Mouse (Mus musculus) left cerebral cortex, postnatal 10 days (tissue): ENCODE data around the gene Acot7. TPM values are rescaled to one million over a fixed set of nuclear protein-coding genes. Genes with fewer than 3 reads are reported as not detected.

Experiments
- DNase-seq, 2 experiments: peaks; one replicate each; pipeline ENCODE4 v3.0.0; 2021 to 2022; ENCODE audit warnings: low spot score in 2 of 2, mixed read lengths in 1 of 2; ENCODE audit errors: extremely low spot score in 1 of 2
- intact Hi-C: fragments of 180-260 bp; cut with DNase I; formaldehyde crosslinking; loops from one replicate; pipeline ENCODE4 v1.15.1; 2025
- total RNA-seq, 2 experiments: library from RNA; stranded (reverse); gene quantifications; 2 replicates each; pipeline ENCODE4 v1.2.3; 2021

Gene Acot7
- total RNA-seq, 2 experiments from 2014 or later = 415 to 420 TPM

GRCm38 (mm10) chr4:152190701-152191100 lies 12.8 kb downstream of the Acot7 start:
- DNase-seq = no peak
- intact Hi-C loops = no loop called here

- DNase-seq = no peak
- intact Hi-C loops = no loop called here
These were observed 14.6 kb downstream of the Acot7 start for GRCm38 (mm10) chr4:152192569-152192968.

GRCm38 (mm10) chr4:152194476-152195175 lies 16.7 kb downstream of the Acot7 start:
- no peak for DNase-seq
- intact Hi-C loops = no loop called here

- intact Hi-C loops = no loop called here
- no peak for DNase-seq
These were observed 18.3 kb downstream of the Acot7 start for GRCm38 (mm10) chr4:152196276-152196675.

GRCm38 (mm10) chr4:152197545-152197944 lies 19.6 kb downstream of the Acot7 start:
- intact Hi-C loops = no loop called here
- DNase-seq = no peak

- intact Hi-C loops = no loop called here
- no peak for DNase-seq
These were observed 21.7 kb downstream of the Acot7 start for GRCm38 (mm10) chr4:152199617-152200016.

- intact Hi-C loops = no loop called here
- no peak for DNase-seq
These were observed 23.6 kb downstream of the Acot7 start for GRCm38 (mm10) chr4:152201492-152201891.

GRCm38 (mm10) chr4:152202418-152202817 lies 24.5 kb downstream of the Acot7 start:
- intact Hi-C loops = no loop called here
- no peak for DNase-seq

- DNase-seq = no peak
- intact Hi-C loops = no loop called here
These were observed 25.0 kb downstream of the Acot7 start for GRCm38 (mm10) chr4:152202905-152203304.

- no peak for DNase-seq
- intact Hi-C loops = no loop called here
These were observed 26.7 kb downstream of the Acot7 start for GRCm38 (mm10) chr4:152204663-152205062.

- intact Hi-C loops = no loop called here
- no peak for DNase-seq
These were observed 28.3 kb downstream of the Acot7 start for GRCm38 (mm10) chr4:152206199-152206598.

GRCm38 (mm10) chr4:152209623-152210022 lies 31.7 kb downstream of the Acot7 start:
- intact Hi-C loops = no loop called here
- no peak for DNase-seq

- intact Hi-C loops = loop anchor here (2.0 kb wide), 1 partner anchor 33 kb away; the partner anchor contains the start of gene Acot7
- DNase-seq = no peak
These were observed 34.2 kb downstream of the Acot7 start for GRCm38 (mm10) chr4:152212091-152212505.

GRCm38 (mm10) chr4:152212531-152212930 lies 34.6 kb downstream of the Acot7 start:
- intact Hi-C loops = loop anchor here (2.0 kb wide), 1 partner anchor 34 kb away; the partner anchor contains the start of gene Acot7
- peak; percentile 61 to 69 for DNase-seq

GRCm38 (mm10) chr4:152212974-152213373 lies 35.0 kb downstream of the Acot7 start:
- DNase-seq = no peak
- intact Hi-C loops = loop anchor here (2.0 kb wide), 1 partner anchor 34 kb away; the partner anchor contains the start of gene Acot7

GRCm38 (mm10) chr4:152213760-152214480 lies 36.0 kb downstream of the Acot7 start:
- intact Hi-C loops = loop anchor here (1.0 to 2.0 kb wide), 2 partner anchors 35 to 69 kb away; partner anchors contain the start of gene Acot7
- peak; percentile 87 to 90 for DNase-seq

GRCm38 (mm10) chr4:152214871-152215415 lies 37.0 kb downstream of the Acot7 start:
- peak in 1 of 2 experiments; percentile 7 for DNase-seq
- intact Hi-C loops = loop anchor here (1.0 kb wide), 1 partner anchor 68 kb away; no protein-coding TSS in a partner anchor

GRCm38 (mm10) chr4:152219591-152219990 lies 41.7 kb downstream of the Acot7 start:
- intact Hi-C loops = no loop called here
- no peak for DNase-seq

- intact Hi-C loops = no loop called here
- DNase-seq = no peak
These were observed 43.0 kb downstream of the Acot7 start for GRCm38 (mm10) chr4:152220771-152221410.
